Mouse (Mus musculus) kidney, adult 2 months (tissue): ENCODE results near the gene Pde3a. TPM values are rescaled to one million over a fixed set of nuclear protein-coding genes. Genes with fewer than 3 reads are reported as not detected.

Experiments used
- DNase-seq: peaks from one replicate; pipeline ENCODE4 v3.0.0; 2021
- H3K27ac ChIP-seq: fragments of 200-500 bp; 2 replicates; pipeline ENCODE4 v1.5.1; 2012; ENCODE audit warnings: low read depth, low read length, control low read depth, inconsistent platforms; ENCODE audit not compliant: insufficient read depth
- H3K27me3 ChIP-seq: fragments of 200-500 bp; replicated peaks from 2 replicates; pipeline ENCODE4 v1.6.1; 2012; ENCODE audit warnings: mild to moderate bottlenecking, moderate library complexity, low read length, inconsistent platforms; ENCODE audit not compliant: control insufficient read depth, insufficient read depth
- H3K36me3 ChIP-seq: fragments of 200-500 bp; 2 replicates; pipeline ENCODE4 v1.6.1; 2012; ENCODE audit warnings: mild to moderate bottlenecking, moderate library complexity, low read length, inconsistent platforms; ENCODE audit not compliant: control insufficient read depth, insufficient read depth
- H3K4me1 ChIP-seq: fragments of 200-500 bp; 2 replicates; pipeline ENCODE4 v1.6.1; 2011; ENCODE audit warnings: low read length; ENCODE audit not compliant: control insufficient read depth, insufficient read depth
- H3K4me3 ChIP-seq: fragments of 200-500 bp; 2 replicates; pipeline ENCODE4 v1.5.1; 2011; ENCODE audit warnings: mild to moderate bottlenecking, low read depth, low read length, control low read depth; ENCODE audit not compliant: insufficient read depth
- CTCF ChIP-seq: fragments of 200-500 bp; conservative IDR thresholded peaks from 2 replicates; pipeline ENCODE4 v1.5.1; 2011; ENCODE audit warnings: low read depth, mild to moderate bottlenecking, control low read depth, low read length, moderate library complexity, mixed read lengths; ENCODE audit not compliant: insufficient read depth, insufficient read length
- POLR2A ChIP-seq: fragments of 200-500 bp; IDR thresholded peaks from one replicate; pipeline ENCODE4 v1.6.1; 2011; ENCODE audit warnings: low read depth, low read length, control low read depth
- WGBS: fragments of 180-500 bp; shearing (Covaris S2); methylation state at CpG from one replicate; pipeline ENCODE4 v1.1.7; 2018; 5-methylcytosine and 5-hydroxymethylcytosine counted together
- polyA plus RNA-seq: library from polyadenylated mRNA; depleted of rRNA; stranded (reverse); fragments of >200 nt; gene quantifications from 2 replicates; pipeline ENCODE4 v1.2.3, GENCODE M21; 2012; rRNA removed

Gene Pde3a
- polyA plus RNA-seq = 4.1 and 4.2 TPM in 2 replicates

DNA sequence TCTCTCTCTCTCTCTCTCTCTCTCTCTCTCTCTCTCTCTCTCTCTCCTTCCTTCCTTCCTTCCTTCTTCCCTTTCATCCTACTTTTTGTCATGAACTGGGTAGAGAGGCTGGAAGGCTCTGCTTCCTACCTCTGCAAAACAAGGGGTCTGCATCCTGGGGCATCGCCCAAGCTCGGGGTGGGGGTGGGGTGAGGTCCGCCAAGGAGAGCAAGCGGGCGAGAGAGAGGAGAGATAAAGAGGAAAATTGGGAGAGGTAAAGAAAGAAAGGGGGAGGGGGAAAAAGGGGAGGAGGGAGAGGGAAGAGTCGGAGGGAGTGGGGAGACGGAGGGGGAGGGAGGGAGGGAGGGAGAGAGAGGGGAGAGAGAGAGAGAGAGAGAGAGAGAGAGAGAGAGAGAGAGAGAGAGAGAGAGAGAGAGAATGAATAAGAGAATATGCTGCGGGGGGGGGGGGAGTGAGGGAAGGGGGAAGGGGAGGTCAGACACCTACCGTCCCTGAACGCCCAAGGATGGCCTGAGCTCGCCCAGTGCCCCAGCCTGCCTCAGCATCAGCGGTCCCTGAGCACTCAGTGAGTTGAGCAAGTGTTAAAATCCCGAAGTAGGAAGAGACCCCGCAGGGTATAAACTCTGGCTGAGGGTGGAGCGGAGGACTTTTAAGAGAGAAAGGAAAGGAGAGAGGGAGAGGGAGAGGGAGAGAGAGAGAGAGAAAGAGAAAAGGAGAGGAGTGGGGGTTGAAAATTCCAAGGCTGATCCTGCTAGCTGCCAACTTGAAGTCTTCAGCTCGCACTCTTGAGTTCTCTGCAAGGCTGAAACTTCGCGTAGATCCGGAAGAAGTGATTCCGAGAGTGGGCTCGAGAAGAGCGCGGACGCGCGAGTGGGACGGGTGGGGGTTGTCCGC, at the start of gene Pde3a:
Pde3a (plus strand) TSS at position 579 of the 894 bp plus-strand sequence.
- Histone ChIP-seq H3K4me1 (no peaks in the 10 kb centered on the region), H3K36me3 (no peaks in the 10 kb centered on the region), H3K4me3 (peak within 1 kb of the TSS; percentile 71), H3K27me3 (no peaks in the 10 kb centered on the region), H3K27ac (peak within 1 kb of the TSS; percentile 69)
- TF ChIP-seq CTCF (no peak), POLR2A (no peak)
- no peak for DNase-seq
- WGBS = 4% methylated on average over 25 of the region's 28 CpGs

DNA sequence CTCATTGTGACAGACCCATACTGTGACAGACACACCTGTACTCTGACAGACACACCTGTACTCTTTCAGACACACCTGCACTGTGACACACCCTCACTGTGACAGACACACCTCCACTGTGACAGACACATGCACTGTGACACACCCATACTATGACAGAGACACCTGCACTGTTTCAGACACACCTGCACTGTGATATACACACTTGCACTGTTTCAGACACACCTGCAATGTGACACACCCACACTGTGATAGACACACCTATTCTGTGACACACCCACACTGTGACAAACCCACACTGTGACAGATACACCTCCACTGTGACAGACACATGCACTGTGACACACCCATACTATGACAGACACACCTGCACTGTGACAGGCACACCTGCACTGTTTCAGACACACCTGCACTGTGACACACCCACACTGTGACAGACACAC, 48.9 kb upstream of the Pde3a start:
- TF ChIP-seq CTCF = no peak
- TF ChIP-seq POLR2A = no peak
- H3K27me3 ChIP-seq = no peaks in the 10 kb centered on the region
- H3K4me1 ChIP-seq = no peaks in the 10 kb centered on the region
- no peak overlapping the region for H3K4me3 ChIP-seq
- H3K36me3 ChIP-seq = no peaks in the 10 kb centered on the region
- H3K27ac ChIP-seq = no peak overlapping the region
- no peak for DNase-seq

DNA sequence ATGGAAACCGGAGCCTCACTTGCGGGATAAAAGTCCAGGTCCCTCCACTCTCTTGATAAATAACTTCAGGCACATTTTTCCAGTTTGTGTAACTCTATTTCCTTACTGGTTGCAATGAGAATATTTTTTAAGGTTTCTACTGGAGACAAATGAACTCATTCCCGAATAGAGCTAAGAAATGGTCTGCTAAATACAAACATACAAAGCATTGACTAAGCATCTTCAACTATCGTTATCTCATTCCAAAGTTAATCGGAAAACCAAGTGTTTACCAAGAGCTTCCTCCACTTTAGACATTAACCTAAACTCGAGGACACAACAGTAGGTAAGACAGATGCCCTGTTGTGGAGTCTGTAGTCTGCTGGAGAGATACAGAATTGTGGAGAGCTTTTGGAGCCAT, 41.5 kb upstream of the Pde3a start:
- TF ChIP-seq CTCF (no peak), POLR2A (no peak)
- Histone ChIP-seq H3K27ac (no peak overlapping the region), H3K36me3 (no peaks in the 10 kb centered on the region), H3K4me1 (no peaks in the 10 kb centered on the region), H3K27me3 (no peaks in the 10 kb centered on the region), H3K4me3 (no peak overlapping the region)
- no peak for DNase-seq
- 85% methylated on average over 6 of the region's 6 CpGs for WGBS

DNA sequence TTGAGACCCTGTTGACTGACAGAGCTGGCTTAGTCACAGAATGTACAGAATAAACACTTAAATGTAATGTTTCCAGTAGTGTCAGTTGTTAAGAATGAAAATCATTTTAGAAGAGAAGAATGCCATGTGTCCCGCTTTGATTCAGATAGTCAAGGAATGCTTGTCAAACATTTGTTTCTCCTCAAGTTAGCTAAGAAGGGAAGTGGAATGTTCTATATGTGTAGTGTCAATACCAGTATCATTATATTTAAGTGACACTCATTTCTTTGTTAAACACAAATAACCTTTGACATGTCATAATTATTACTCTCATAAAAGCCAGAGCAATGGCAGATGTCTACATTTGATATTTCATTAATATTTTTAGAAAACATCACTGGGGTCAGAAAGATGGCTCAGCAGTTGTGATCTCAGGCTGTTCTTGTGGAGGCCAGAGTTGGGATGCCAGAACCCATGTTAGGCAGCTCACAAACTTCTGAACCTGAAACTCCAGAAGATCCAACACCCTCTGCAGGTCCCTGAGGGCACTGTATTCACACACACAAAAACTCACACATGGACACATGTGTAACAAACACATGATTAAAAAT, 40.7 kb upstream of the Pde3a start:
- H3K36me3 ChIP-seq = no peaks in the 10 kb centered on the region
- TF ChIP-seq CTCF = no peak
- no peak for TF ChIP-seq POLR2A
- no peak overlapping the region for H3K4me3 ChIP-seq
- H3K27ac ChIP-seq = no peak overlapping the region
- WGBS = 89% methylated on average over 1 of the region's 1 CpGs
- no peaks in the 10 kb centered on the region for H3K27me3 ChIP-seq
- no peaks in the 10 kb centered on the region for H3K4me1 ChIP-seq
- DNase-seq = no peak

DNA sequence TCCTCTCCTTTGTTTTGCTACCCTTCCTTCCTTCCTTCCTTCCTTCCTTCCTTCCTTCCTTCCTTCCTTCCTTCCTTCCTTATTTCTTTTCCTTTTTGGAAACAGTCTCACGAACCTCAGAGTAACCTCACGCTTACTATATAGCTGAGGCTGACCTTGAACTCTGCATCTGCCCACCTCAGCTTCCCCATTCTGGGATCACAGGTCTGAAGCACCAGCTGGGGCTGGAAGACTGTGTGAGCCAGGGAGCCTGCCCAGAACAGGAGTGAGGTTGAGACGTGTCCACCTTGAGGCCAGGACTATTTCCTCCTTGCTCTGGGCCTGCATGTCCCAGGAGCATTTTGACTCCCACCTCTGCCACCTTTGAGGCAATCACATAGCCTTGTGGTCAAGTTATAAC, 39.0 kb upstream of the Pde3a start:
- DNase-seq = no peak
- 86% methylated on average over 3 of the region's 3 CpGs for WGBS
- TF ChIP-seq POLR2A (no peak), CTCF (no peak)

DNA sequence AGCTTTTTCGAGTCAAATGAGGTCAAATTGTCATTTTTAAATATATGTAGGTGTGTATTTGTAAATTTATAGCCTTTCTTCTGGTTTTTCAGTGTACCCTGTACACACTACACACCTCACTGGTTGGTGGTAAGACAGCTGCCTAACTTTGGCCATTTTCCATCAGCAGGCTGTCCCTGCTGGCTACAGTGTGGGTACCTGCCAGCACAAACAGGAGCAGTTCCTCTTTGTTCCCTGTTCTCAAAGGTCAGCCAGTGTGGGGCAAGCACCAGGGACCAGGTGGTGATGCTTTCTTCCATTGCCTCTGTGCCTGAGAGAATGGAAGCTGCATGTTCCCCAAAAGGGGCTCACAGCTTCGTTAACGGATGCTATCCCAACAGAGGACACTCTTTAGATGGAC, 28.0 kb upstream of the Pde3a start:
- no peak overlapping the region for H3K4me3 ChIP-seq
- DNase-seq = no peak
- H3K36me3 ChIP-seq = no peaks in the 10 kb centered on the region
- H3K4me1 ChIP-seq = no peaks in the 10 kb centered on the region
- no peak for TF ChIP-seq CTCF
- TF ChIP-seq POLR2A = no peak
- no peak overlapping the region for H3K27ac ChIP-seq
- 63% methylated on average over 3 of the region's 3 CpGs for WGBS
- no peaks in the 10 kb centered on the region for H3K27me3 ChIP-seq

More for the DNA sequence above, 39.0 kb upstream of the Pde3a start:
- H3K27ac ChIP-seq = no peak overlapping the region
- no peaks in the 10 kb centered on the region for H3K4me1 ChIP-seq
- no peak overlapping the region for H3K4me3 ChIP-seq
- no peaks in the 10 kb centered on the region for H3K36me3 ChIP-seq
- H3K27me3 ChIP-seq = no peaks in the 10 kb centered on the region

DNA sequence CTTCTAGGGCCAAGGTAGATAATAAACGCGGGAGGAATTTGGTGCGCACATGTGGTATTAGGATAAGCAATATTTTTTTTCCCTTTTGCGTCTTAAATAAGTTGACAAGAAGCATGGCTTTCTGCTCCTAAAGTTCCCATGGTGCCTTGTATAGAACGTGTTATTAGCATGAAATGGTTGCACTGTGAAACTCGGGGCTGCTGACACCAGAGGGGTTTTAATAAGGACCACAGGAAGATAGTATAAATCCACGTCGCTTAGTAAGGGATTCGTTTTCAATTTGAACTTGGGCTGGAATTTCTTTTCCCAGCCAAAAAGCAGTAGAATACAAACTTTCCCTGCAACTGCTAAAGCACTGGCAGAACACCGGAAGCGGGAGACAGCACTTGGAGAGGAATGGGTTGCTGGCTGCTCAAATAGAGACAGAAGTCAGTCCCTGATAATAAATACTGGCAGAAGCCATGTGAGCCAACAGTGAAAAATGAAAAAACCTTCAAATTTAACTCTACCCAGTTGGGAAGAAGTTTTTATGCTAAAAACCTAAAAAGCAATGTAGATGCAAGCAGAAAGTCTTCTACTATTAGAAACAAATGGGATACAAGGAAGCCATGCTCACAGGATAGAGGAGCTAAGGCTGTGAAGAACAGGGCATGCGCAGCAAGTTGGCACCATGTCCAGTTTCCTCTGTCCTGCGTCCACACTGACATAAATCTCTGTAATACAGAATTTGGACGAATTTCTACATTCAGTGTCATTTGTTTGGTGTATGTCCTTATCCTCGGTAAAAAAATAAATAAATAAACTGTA, 22.0 kb upstream of the Pde3a start:
- 61% methylated on average over 15 of the region's 15 CpGs for WGBS
- Histone ChIP-seq H3K4me1 (no peaks in the 10 kb centered on the region), H3K27me3 (no peaks in the 10 kb centered on the region), H3K4me3 (no peak overlapping the region), H3K36me3 (no peaks in the 10 kb centered on the region), H3K27ac (peak overlapping the region; percentile 23; the same call in 1 of the 2 replicates)
- TF ChIP-seq CTCF (no peak), POLR2A (no peak)
- DNase-seq = peak; percentile 39
